Mouse (Mus musculus) G1E (cell line): ENCODE results near the gene LTO1.

Experiments
- CTCF ChIP-seq: IDR thresholded peaks from 2 replicates; pipeline ENCODE4 v1.5.1; 2012; ENCODE audit warnings: low read depth, low read length, inconsistent platforms, mixed read lengths
- GATA1 ChIP-seq: IDR thresholded peaks from 2 replicates; pipeline ENCODE4 v1.6.1; 2012; ENCODE audit warnings: borderline replicate concordance, low read length, inconsistent platforms, mixed read lengths
- GATA2 ChIP-seq: IDR thresholded peaks from 2 replicates; pipeline ENCODE4 v1.6.1; 2012; ENCODE audit warnings: low read depth, low read length, inconsistent platforms, borderline replicate concordance
- POLR2AphosphoS5 ChIP-seq: IDR thresholded peaks from 2 replicates; pipeline ENCODE4 v1.6.1; 2012; ENCODE audit warnings: low read depth, low read length, inconsistent platforms; ENCODE audit not compliant: insufficient replicate concordance
- TAL1 ChIP-seq: conservative IDR thresholded peaks from 2 replicates; pipeline ENCODE4 v1.6.1; 2012; ENCODE audit warnings: low read depth, low read length, inconsistent platforms, mixed read lengths

- TF ChIP-seq CTCF (no peak), GATA1 (no peak), POLR2AphosphoS5 (no peak), TAL1 (no peak), GATA2 (no peak)
Observed at GRCm38 (mm10) chr7:144936311-144936880, 21.5 kb downstream of the LTO1 start.
